Mouse (Mus musculus): ENCODE results near the gene Gadl1. TPM values are rescaled to one million over a fixed set of nuclear protein-coding genes. Genes with fewer than 3 reads are reported as not detected.

Gene Gadl1
- polyA plus RNA-seq, 1 experiment from 2014 or later = 0.56 TPM

DNA sequence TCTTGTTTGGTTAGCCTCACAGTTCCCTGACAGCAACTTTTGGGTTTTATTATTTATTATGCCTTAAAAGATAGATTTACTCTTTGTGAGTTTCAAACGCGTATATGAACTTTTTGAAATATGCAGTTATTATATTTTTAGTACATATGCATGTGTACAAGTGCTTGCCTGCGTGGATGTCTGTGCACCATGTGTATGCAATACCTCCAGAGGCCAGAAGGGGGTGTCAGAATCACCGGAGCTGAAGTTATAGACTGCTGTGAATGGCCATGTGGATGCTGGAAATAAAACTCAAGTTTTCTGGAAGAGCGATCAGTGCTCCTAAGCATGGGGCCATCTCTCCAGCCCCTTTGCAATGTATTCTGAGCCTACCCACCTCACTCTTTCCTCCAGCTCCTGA, 28.7 kb downstream of the Gadl1 start:
- 96% methylated on average over 5 of the region's 5 CpGs for WGBS
- H3K27me3 ChIP-seq = no peaks in the 10 kb centered on the region
- H3K4me1 ChIP-seq = no peaks in the 10 kb centered on the region
- H3K4me3 ChIP-seq = no peak overlapping the region
- H3K36me3 ChIP-seq = no peaks in the 10 kb centered on the region
- H3K9ac ChIP-seq = no peak overlapping the region
- H3K27ac ChIP-seq = no peak overlapping the region
- H3K4me2 ChIP-seq (replicated peaks) = no peak overlapping the region
- no peaks in the 10 kb centered on the region for H3K9me3 ChIP-seq
- ATAC-seq (ENCODE audit: insufficient number of reproducible peaks, insufficient read depth, low FRiP score, low TSS enrichment) = no peak

DNA sequence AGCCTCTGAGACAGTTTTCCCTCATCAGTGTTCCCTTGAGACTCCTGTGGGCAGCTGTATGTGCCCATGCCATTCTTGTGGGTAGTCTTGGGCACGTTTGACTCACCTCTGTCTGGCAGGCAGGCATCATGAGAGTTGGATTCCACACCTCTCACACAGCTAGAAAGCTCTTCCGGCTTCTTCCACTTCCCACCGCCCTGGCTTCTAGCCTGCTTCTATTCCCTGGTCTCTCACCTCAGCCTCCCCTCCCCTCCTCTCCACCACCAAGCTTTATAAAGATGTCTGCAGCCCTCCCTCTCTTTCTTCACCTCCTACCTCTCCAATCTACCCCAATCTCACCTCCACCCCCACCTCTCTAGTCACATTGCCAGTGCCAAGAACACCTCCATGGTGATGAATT, 30.2 kb downstream of the Gadl1 start:
- Histone ChIP-seq H3K9ac (no peak overlapping the region), H3K4me2 (replicated peaks) (no peak overlapping the region), H3K4me3 (no peak overlapping the region), H3K9me3 (no peaks in the 10 kb centered on the region), H3K27me3 (no peaks in the 10 kb centered on the region), H3K27ac (no peak overlapping the region), H3K4me1 (no peaks in the 10 kb centered on the region), H3K36me3 (no peaks in the 10 kb centered on the region)
- ATAC-seq (ENCODE audit: insufficient number of reproducible peaks, insufficient read depth, low FRiP score, low TSS enrichment) = no peak
- 83% methylated on average over 3 of the region's 3 CpGs for WGBS

DNA sequence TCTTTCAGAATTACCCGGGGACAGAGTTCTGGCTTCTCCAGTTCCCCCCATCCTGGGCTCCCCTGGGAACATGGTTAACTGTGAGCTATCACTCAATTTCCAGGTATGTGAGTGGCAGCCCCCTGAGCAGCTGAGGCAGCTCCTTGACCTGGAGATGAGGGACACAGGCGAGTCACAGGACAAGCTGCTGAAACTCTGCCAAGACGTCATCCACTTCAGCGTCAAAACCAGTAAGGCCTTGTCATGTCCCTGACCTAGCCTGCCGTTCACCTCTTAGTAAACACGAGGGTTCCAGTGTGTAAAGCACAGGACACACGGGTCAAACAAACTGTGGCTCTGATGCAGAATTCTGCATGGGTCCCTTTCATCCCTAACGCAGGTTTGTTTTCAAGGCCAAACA, 31.9 kb downstream of the Gadl1 start:
- Histone ChIP-seq H3K27ac (no peak overlapping the region), H3K4me2 (replicated peaks) (no peak overlapping the region), H3K9ac (no peak overlapping the region), H3K27me3 (no peaks in the 10 kb centered on the region), H3K4me3 (no peak overlapping the region), H3K4me1 (no peaks in the 10 kb centered on the region), H3K9me3 (no peaks in the 10 kb centered on the region), H3K36me3 (no peaks in the 10 kb centered on the region)
- no peak for ATAC-seq (ENCODE audit: insufficient number of reproducible peaks, insufficient read depth, low FRiP score, low TSS enrichment)
- 70% methylated on average over 8 of the region's 8 CpGs for whole genome bisulfite sequencing

DNA sequence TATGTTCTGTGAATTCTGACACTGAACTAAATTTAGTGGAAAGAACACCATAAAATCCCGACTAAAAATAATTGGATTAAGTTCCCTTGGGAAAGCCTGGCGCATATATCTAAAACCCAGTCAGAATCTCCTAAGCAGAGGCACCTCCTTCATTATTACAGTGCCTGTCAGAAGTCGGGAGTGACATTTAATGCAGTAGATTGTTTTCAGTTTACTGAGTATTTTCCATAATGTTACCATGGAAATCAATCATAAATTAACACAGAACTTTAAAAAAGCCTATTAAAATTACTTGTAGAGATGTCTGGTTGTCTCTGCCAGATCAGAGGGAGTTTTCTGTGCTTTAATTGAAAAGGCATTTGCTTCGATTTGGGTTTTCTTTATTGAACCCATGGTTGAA, 33.2 kb downstream of the Gadl1 start:
- H3K9ac ChIP-seq = no peak overlapping the region
- H3K27me3 ChIP-seq = no peaks in the 10 kb centered on the region
- H3K4me3 ChIP-seq = no peak overlapping the region
- H3K4me1 ChIP-seq = no peaks in the 10 kb centered on the region
- H3K9me3 ChIP-seq = no peaks in the 10 kb centered on the region
- no peak overlapping the region for H3K4me2 ChIP-seq (replicated peaks)
- no peak for ATAC-seq (ENCODE audit: insufficient number of reproducible peaks, insufficient read depth, low FRiP score, low TSS enrichment)
- no peaks in the 10 kb centered on the region for H3K36me3 ChIP-seq
- no peak overlapping the region for H3K27ac ChIP-seq
- WGBS = 52% methylated on average over 4 of the region's 4 CpGs

DNA sequence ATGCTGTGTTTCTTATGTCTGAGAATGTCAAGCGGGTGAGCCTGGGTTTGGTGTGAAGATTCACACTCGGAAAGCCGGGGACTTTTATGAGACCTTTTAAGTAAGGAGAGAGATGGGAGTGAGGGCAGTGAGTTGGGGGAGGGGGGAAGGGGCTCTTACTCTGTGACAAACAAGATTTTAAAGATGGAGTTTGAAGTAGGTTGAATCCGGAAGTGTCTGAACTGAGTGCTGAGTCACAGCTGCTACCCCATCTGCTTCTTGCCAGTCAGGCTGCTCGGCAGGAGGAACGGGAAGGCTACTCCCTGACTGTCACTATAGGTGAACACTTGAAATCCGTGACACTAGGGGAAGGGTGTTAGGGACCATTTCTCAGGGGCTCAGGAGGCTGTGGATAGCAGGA, 33.7 kb downstream of the Gadl1 start:
- Histone ChIP-seq H3K4me1 (no peaks in the 10 kb centered on the region), H3K36me3 (no peaks in the 10 kb centered on the region), H3K9me3 (no peaks in the 10 kb centered on the region), H3K4me2 (replicated peaks) (no peak overlapping the region), H3K9ac (no peak overlapping the region), H3K4me3 (no peak overlapping the region), H3K27me3 (no peaks in the 10 kb centered on the region), H3K27ac (no peak overlapping the region)
- 57% methylated on average over 7 of the region's 7 CpGs for WGBS
- no peak for ATAC-seq (ENCODE audit: insufficient number of reproducible peaks, insufficient read depth, low FRiP score, low TSS enrichment)

DNA sequence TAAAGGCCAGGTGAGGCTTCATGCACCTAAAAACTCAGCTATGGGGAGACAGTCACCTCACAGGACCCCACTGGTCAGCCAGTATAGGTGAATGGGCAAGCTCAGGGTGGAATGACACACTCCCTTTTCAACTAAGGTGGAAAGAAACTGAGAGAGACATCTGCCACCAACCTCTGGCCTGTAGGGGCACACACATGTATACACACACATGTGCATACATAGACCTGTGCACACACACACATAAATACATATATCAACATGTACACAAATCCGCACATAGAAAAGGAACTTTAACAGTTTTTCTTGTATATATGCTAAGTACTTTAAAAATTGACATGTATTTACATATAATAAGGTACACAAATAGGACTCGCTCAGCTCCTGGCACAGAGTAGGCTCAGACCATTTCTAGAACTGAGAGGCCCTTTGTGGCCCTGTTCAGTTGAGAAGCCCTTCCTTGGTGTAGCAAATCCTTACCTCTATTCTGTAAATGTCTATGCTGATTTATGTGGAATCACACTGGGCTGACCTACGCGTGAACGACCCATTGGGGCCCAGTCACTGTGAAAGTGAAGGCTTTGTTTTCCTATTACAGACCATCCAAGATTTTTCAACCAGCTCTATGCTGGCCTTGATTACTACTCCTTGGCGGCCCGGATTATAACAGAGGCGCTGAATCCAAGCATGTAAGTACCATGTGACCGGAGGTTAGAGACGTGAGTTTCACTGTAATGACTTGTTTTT, 34.5 kb downstream of the Gadl1 start:
- Histone ChIP-seq H3K9ac (no peak overlapping the region), H3K4me2 (replicated peaks) (no peak overlapping the region), H3K27ac (no peak overlapping the region), H3K9me3 (no peaks in the 10 kb centered on the region), H3K36me3 (no peaks in the 10 kb centered on the region), H3K4me1 (no peaks in the 10 kb centered on the region), H3K4me3 (no peak overlapping the region), H3K27me3 (no peaks in the 10 kb centered on the region)
- ATAC-seq (ENCODE audit: insufficient number of reproducible peaks, insufficient read depth, low FRiP score, low TSS enrichment) = no peak
- WGBS = 89% methylated on average over 10 of the region's 10 CpGs

DNA sequence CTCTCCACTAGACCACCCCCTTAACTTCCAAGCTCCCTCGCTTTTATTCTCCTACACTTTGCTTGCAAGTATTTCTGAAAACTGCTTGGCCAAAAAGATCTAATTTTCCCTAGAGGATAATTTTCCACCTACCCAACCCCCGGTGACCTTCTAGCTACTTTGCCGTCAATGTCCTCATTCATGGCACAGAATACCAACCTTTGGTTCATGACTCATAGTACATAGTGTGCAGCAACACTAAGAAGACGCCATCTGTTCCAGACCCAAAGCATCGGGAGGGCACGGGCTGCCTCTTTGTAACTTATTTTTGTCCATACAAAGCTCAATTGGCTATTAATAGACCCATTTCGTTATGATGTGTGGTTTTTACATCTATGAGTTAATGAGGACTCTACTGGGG, 55.8 kb downstream of the Gadl1 start:
- 83% methylated on average over 7 of the region's 7 CpGs for WGBS
- no peak overlapping the region for H3K9ac ChIP-seq
- no peak overlapping the region for H3K4me3 ChIP-seq
- H3K27ac ChIP-seq = no peak overlapping the region
- H3K9me3 ChIP-seq = no peaks in the 10 kb centered on the region
- no peaks in the 10 kb centered on the region for H3K36me3 ChIP-seq
- no peak overlapping the region for H3K4me2 ChIP-seq (replicated peaks)
- no peak for ATAC-seq (ENCODE audit: insufficient number of reproducible peaks, insufficient read depth, low FRiP score, low TSS enrichment)
- H3K27me3 ChIP-seq = no peaks in the 10 kb centered on the region
- H3K4me1 ChIP-seq = no peaks in the 10 kb centered on the region

DNA sequence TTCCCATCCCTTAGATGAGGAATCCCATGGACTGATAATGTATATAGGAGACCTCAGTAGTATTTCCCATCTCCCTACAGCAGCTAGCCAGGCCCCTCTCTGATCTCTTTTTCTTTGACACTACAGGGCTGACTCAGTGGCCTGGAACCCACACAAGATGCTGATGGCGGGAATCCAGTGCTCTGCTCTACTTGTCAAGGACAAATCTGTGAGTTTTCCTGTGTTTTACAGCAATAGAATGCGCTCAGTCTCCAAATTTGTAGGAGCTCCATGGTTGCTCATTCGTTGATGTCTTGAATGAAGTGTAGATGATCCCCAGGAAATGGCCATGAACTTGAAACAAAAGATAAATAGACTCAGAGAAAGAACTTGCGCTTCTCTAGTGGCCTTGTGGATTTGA, 56.9 kb downstream of the Gadl1 start:
- H3K4me2 ChIP-seq (replicated peaks) = no peak overlapping the region
- no peak overlapping the region for H3K27ac ChIP-seq
- H3K9me3 ChIP-seq = no peaks in the 10 kb centered on the region
- no peaks in the 10 kb centered on the region for H3K36me3 ChIP-seq
- no peak overlapping the region for H3K9ac ChIP-seq
- WGBS = 81% methylated on average over 4 of the region's 4 CpGs
- ATAC-seq (ENCODE audit: insufficient number of reproducible peaks, insufficient read depth, low FRiP score, low TSS enrichment) = no peak
- no peaks in the 10 kb centered on the region for H3K27me3 ChIP-seq
- H3K4me3 ChIP-seq = no peak overlapping the region
- H3K4me1 ChIP-seq = no peaks in the 10 kb centered on the region

DNA sequence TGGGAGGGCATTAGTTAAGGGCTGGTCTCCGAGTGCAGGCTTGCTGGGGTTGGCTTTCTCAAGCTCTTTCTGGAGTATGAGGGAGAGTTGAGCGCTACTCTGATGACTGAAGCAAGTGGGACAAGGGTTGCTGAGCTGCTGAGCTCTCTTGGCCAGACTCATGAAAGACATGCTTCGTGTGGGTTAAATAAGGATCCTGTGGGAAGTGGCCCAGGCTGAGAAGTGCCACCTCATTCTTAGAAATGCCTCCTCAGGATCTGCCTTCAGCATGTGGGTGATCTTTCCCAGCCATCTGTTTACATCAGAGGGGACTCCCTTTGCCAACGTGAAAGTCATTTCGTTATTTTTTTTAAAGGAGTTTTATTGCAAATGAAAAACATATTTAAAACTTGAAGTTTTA, 57.5 kb downstream of the Gadl1 start:
- 69% methylated on average over 5 of the region's 5 CpGs for WGBS
- H3K4me3 ChIP-seq = no peak overlapping the region
- H3K4me1 ChIP-seq = no peaks in the 10 kb centered on the region
- no peak overlapping the region for H3K9ac ChIP-seq
- H3K36me3 ChIP-seq = no peaks in the 10 kb centered on the region
- H3K9me3 ChIP-seq = no peaks in the 10 kb centered on the region
- H3K27me3 ChIP-seq = no peaks in the 10 kb centered on the region
- H3K27ac ChIP-seq = no peak overlapping the region
- no peak overlapping the region for H3K4me2 ChIP-seq (replicated peaks)
- ATAC-seq (ENCODE audit: insufficient number of reproducible peaks, insufficient read depth, low FRiP score, low TSS enrichment) = no peak

DNA sequence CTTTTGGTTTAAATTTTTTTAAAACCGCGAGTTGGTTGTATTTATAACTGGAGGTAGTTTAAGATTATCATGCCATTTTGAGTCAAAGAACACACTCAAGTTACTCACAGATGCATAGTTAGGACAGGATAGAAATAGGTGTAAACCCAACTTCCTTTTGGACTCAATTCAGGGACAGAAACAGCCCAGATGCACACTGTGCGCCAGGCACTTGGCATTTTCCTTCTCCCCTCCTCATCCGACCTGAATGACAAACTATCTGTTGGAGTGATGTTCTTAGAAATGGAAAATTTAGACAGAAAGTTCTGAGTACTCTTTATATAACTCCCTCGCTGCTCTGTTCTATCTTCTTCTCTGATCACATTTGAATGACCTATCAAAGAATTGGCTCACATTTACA, 58.4 kb downstream of the Gadl1 start:
- H3K4me1 ChIP-seq = no peaks in the 10 kb centered on the region
- H3K27ac ChIP-seq = no peak overlapping the region
- H3K4me3 ChIP-seq = no peak overlapping the region
- H3K9ac ChIP-seq = no peak overlapping the region
- H3K27me3 ChIP-seq = no peaks in the 10 kb centered on the region
- no peak overlapping the region for H3K4me2 ChIP-seq (replicated peaks)
- no peaks in the 10 kb centered on the region for H3K9me3 ChIP-seq
- no peak for ATAC-seq (ENCODE audit: insufficient number of reproducible peaks, insufficient read depth, low FRiP score, low TSS enrichment)
- 91% methylated on average over 5 of the region's 5 CpGs for WGBS
- H3K36me3 ChIP-seq = no peaks in the 10 kb centered on the region

DNA sequence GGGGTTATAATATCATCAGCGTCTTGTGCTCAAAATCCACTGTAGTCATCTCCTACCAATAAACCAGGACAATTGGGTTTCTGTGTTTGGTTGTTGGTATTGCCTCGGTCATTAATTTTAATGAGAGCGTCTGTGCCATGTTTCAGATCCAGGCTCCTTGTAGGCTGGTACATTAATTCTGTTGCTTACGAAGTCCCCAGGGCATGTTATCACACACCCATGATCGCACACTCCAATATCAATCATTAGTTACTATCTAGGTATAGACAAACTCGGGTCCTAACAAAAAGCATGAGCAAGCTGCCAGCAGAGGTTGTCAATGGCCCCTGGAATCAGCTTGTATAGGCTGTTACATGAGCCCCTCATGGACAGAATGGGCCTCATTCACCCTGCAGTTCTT, 67.6 kb downstream of the Gadl1 start:
- Histone ChIP-seq H3K9ac (no peak overlapping the region), H3K4me1 (no peaks in the 10 kb centered on the region), H3K27me3 (no peaks in the 10 kb centered on the region), H3K9me3 (0 out of 2 replicates have a peak, but pooled peaks cover 4% of the 10 kb centered on the region), H3K27ac (no peak overlapping the region), H3K4me3 (no peak overlapping the region), H3K4me2 (replicated peaks) (no peak overlapping the region), H3K36me3 (no peaks in the 10 kb centered on the region)
- ATAC-seq (ENCODE audit: insufficient number of reproducible peaks, insufficient read depth, low FRiP score, low TSS enrichment) = no peak
- WGBS = 86% methylated on average over 6 of the region's 6 CpGs

DNA sequence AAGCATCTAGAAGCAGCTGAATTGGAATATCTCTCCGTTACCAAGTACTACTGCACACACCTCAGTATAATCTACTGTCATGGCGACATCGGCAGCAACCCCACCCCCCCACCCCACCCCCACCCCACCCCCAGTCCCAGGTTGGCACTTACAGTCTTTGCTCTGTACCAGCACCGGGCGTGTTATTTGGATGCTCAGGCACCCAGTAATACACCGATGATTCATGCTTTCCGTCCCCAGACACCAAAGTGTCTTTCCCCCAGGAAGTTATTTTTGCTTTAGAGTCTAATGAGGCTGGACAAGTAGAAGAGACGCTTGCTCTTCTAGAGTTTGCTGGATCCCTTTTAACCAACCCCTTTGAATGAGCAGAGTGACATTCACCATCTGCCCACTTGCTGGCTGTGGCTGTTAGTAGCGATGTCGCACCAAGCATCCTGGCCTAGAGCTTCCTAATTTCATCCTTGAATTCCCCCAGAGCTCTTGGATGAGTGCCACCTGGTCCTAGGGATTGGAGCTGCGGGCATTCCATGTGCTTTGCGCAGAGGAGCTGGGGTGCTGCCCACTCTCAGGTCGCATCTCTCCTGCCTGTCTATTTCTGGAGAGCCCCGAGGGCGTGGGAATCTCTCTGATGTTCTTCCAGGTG, 68.5 kb downstream of the Gadl1 start:
- Histone ChIP-seq H3K4me3 (no peak overlapping the region), H3K36me3 (no peaks in the 10 kb centered on the region), H3K27ac (no peak overlapping the region), H3K27me3 (no peaks in the 10 kb centered on the region), H3K9me3 (0 out of 2 replicates have a peak, but pooled peaks cover 4% of the 10 kb centered on the region), H3K4me2 (replicated peaks) (no peak overlapping the region), H3K4me1 (no peaks in the 10 kb centered on the region), H3K9ac (no peak overlapping the region)
- ATAC-seq (ENCODE audit: insufficient number of reproducible peaks, insufficient read depth, low FRiP score, low TSS enrichment) = no peak
- WGBS = 86% methylated on average over 15 of the region's 15 CpGs
